Mouse (Mus musculus): Measurements from ENCODE around the gene Sgo2a. TPM values are rescaled to one million over a fixed set of nuclear protein-coding genes. Genes with fewer than 3 reads are reported as not detected.
A peak's percentile ranks its signal among the peaks of the same experiment; 100 is the strongest.

The Sgo2a gene
- polyA plus RNA-seq (2012; rRNA removed) (3.9 and 6.6 TPM in 2 replicates), polyA plus RNA-seq (2014; fragmentation: Nextera tagmentation; extraction: Ambion mirVana) (9.5 and 11.1 TPM in 2 replicates)

GRCm38 (mm10) chr1:57995432-57996132, at the start of gene Sgo2a:
Gene Sgo2a, plus strand, starts transcription at chr1:57995971.
- Histone ChIP-seq H3K4me2 (ENCODE audit: low read depth) (peak within 1 kb of the TSS; percentile 80), H3K36me3 (replicated peaks; ENCODE audit: control insufficient read depth, insufficient read depth, low read depth) (peaks cover 10% of the 10 kb centered on the region), H3K27ac (peak within 1 kb of the TSS; percentile 78), H3K4me3 (ENCODE audit: insufficient read depth in 1 of 2, low read depth in 2 of 2, low read length in 2 of 2) (peak within 1 kb of the TSS; percentile 76 to 99), H3K9me3 (ENCODE audit: control insufficient read depth, low read length) (no peaks in the 10 kb centered on the region), H3K27me3 (ENCODE audit: control insufficient read depth, insufficient read depth, low read length) (no peaks in the 10 kb centered on the region), H3K9ac (replicated peaks) (peak within 1 kb of the TSS; percentile 98), H3K4me1 (replicated peaks; ENCODE audit: control insufficient read depth in 2 of 2, insufficient read depth in 2 of 2, low read length in 1 of 2) (peaks cover 13 to 14% of the 10 kb centered on the region in 2 experiments)
- peak; percentile 96 for ATAC-seq (ENCODE audit: insufficient read depth)
- no peak for TF ChIP-seq CTCF (IDR thresholded peaks at IDR 0.05; ENCODE audit: low read depth)
- no peak for TF ChIP-seq EP300 (IDR thresholded peaks at IDR 0.05; ENCODE audit: low read depth)
- WGBS (ENCODE audit: insufficient replicate concordance), result 6% methylated on average over 30 of the region's 30 CpGs
- DNase-seq (ENCODE audit: low read depth in 3 of 3, low spot score in 3 of 3), result peak; percentile 88 to 90 (median 88)

GRCm38 (mm10) chr1:57947552-57948347, 48.0 kb upstream of the Sgo2a start:
- Histone ChIP-seq H3K9me3 (ENCODE audit: control insufficient read depth, low read length) (no peaks in the 10 kb centered on the region), H3K27ac (no peak overlapping the region), H3K4me3 (ENCODE audit: insufficient read depth in 1 of 2, low read depth in 2 of 2, low read length in 2 of 2) (no peak overlapping the region), H3K9ac (replicated peaks) (no peak overlapping the region), H3K4me2 (ENCODE audit: low read depth) (no peak overlapping the region), H3K36me3 (replicated peaks; ENCODE audit: control insufficient read depth, insufficient read depth, low read depth) (no peaks in the 10 kb centered on the region), H3K27me3 (ENCODE audit: control insufficient read depth, insufficient read depth, low read length) (no peaks in the 10 kb centered on the region), H3K4me1 (replicated peaks; ENCODE audit: control insufficient read depth in 2 of 2, insufficient read depth in 2 of 2, low read length in 1 of 2) (no peaks in the 10 kb centered on the region)
- 26% methylated on average over 2 of the region's 2 CpGs for WGBS (ENCODE audit: insufficient replicate concordance)
- ATAC-seq (ENCODE audit: insufficient read depth), result no peak
- TF ChIP-seq CTCF (IDR thresholded peaks at IDR 0.05; ENCODE audit: low read depth), result no peak
- TF ChIP-seq EP300 (IDR thresholded peaks at IDR 0.05; ENCODE audit: low read depth), result no peak
- DNase-seq (ENCODE audit: low read depth in 3 of 3, low spot score in 3 of 3), result no peak

GRCm38 (mm10) chr1:57949195-57949594, 46.6 kb upstream of the Sgo2a start:
- Histone ChIP-seq H3K4me3 (ENCODE audit: insufficient read depth in 1 of 2, low read depth in 2 of 2, low read length in 2 of 2) (no peak overlapping the region), H3K9ac (replicated peaks) (no peak overlapping the region), H3K36me3 (replicated peaks; ENCODE audit: control insufficient read depth, insufficient read depth, low read depth) (no peaks in the 10 kb centered on the region), H3K27me3 (ENCODE audit: control insufficient read depth, insufficient read depth, low read length) (no peaks in the 10 kb centered on the region), H3K4me2 (ENCODE audit: low read depth) (no peak overlapping the region), H3K4me1 (replicated peaks; ENCODE audit: control insufficient read depth in 2 of 2, insufficient read depth in 2 of 2, low read length in 1 of 2) (no peaks in the 10 kb centered on the region), H3K9me3 (ENCODE audit: control insufficient read depth, low read length) (no peaks in the 10 kb centered on the region), H3K27ac (no peak overlapping the region)
- no peak for DNase-seq (ENCODE audit: low read depth in 3 of 3, low spot score in 3 of 3)
- ATAC-seq (ENCODE audit: insufficient read depth), result no peak
- 25% methylated on average over 1 of the region's 1 CpGs for WGBS (ENCODE audit: insufficient replicate concordance)
- TF ChIP-seq CTCF (IDR thresholded peaks at IDR 0.05; ENCODE audit: low read depth) (peak; percentile 11; the same call in 1 of the 2 replicates), EP300 (IDR thresholded peaks at IDR 0.05; ENCODE audit: low read depth) (no peak)

GRCm38 (mm10) chr1:57949716-57950115, 46.1 kb upstream of the Sgo2a start:
- WGBS (ENCODE audit: insufficient replicate concordance), result 62% methylated on average over 5 of the region's 5 CpGs
- no peak overlapping the region for H3K9ac ChIP-seq (replicated peaks)
- ATAC-seq (ENCODE audit: insufficient read depth), result no peak

GRCm38 (mm10) chr1:57952509-57952908, 43.3 kb upstream of the Sgo2a start:
- Histone ChIP-seq H3K4me1 (replicated peaks; ENCODE audit: control insufficient read depth in 2 of 2, insufficient read depth in 2 of 2, low read length in 1 of 2) (no peaks in the 10 kb centered on the region), H3K27ac (no peak overlapping the region), H3K4me3 (ENCODE audit: insufficient read depth in 1 of 2, low read depth in 2 of 2, low read length in 2 of 2) (no peak overlapping the region), H3K4me2 (ENCODE audit: low read depth) (no peak overlapping the region), H3K27me3 (ENCODE audit: control insufficient read depth, insufficient read depth, low read length) (no peaks in the 10 kb centered on the region), H3K9me3 (ENCODE audit: control insufficient read depth, low read length) (no peaks in the 10 kb centered on the region), H3K9ac (replicated peaks) (no peak overlapping the region), H3K36me3 (replicated peaks; ENCODE audit: control insufficient read depth, insufficient read depth, low read depth) (no peaks in the 10 kb centered on the region)
- ATAC-seq (ENCODE audit: insufficient read depth) (no peak), DNase-seq (ENCODE audit: low read depth in 3 of 3, low spot score in 3 of 3) (no peak)
- TF ChIP-seq EP300 (IDR thresholded peaks at IDR 0.05; ENCODE audit: low read depth) (no peak), CTCF (IDR thresholded peaks at IDR 0.05; ENCODE audit: low read depth) (no peak)
- WGBS (ENCODE audit: insufficient replicate concordance), result 79% methylated on average over 4 of the region's 4 CpGs

More at GRCm38 (mm10) chr1:57949716-57950115, 46.1 kb upstream of the Sgo2a start:
- no peak for TF ChIP-seq EP300 (IDR thresholded peaks at IDR 0.05; ENCODE audit: low read depth)
- TF ChIP-seq CTCF (IDR thresholded peaks at IDR 0.05; ENCODE audit: low read depth), result no peak
- H3K36me3 ChIP-seq (replicated peaks; ENCODE audit: control insufficient read depth, insufficient read depth, low read depth), result no peaks in the 10 kb centered on the region
- H3K4me3 ChIP-seq (ENCODE audit: insufficient read depth in 1 of 2, low read depth in 2 of 2, low read length in 2 of 2), result no peak overlapping the region
- H3K4me1 ChIP-seq (replicated peaks; ENCODE audit: control insufficient read depth in 2 of 2, insufficient read depth in 2 of 2, low read length in 1 of 2), result no peaks in the 10 kb centered on the region
- H3K27ac ChIP-seq, result no peak overlapping the region
- no peaks in the 10 kb centered on the region for H3K9me3 ChIP-seq (ENCODE audit: control insufficient read depth, low read length)
- H3K4me2 ChIP-seq (ENCODE audit: low read depth), result no peak overlapping the region
- no peaks in the 10 kb centered on the region for H3K27me3 ChIP-seq (ENCODE audit: control insufficient read depth, insufficient read depth, low read length)
- DNase-seq (ENCODE audit: low read depth in 3 of 3, low spot score in 3 of 3), result no peak
